Mouse (Mus musculus): ENCODE data around the gene Npas4.
A peak's percentile ranks its signal among the peaks of the same experiment; 100 is the strongest.
"Not testable (repeated sequence)": the region's sequence is repeated elsewhere in the genome, so short reads cannot be mapped to it uniquely, and the experiment has no call there.

Gene Npas4

GRCm38 (mm10) chr19:4992371-4992770, 2.3 kb upstream of the Npas4 start:
- peak; percentile 45 for DNase-seq

DNA sequence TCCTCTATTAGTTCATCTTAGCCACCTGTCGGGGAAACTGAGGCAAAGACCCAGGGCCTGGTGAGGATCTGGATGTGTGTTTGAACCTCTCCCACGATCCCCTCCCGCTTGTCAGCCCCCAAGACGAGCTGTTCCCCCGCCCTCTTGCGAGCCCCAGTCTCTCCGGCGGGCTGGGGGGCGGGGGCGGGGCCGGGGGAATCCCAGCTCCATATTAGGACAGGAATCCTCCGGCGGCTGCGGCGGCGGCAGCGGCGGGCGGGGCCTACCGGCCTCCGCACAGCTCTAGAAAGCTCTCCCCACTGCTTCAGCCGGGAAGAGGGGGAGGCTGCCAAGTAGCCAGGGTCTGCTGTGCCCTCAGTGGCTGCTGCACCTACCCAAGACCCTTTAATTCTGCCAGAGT, 600 bp upstream of the Npas4 start:
- peak; percentile 9 for DNase-seq

- DNase-seq = no peak
These were observed 471 bp downstream of the Npas4 start for GRCm38 (mm10) chr19:4989434-4990255.

- DNase-seq = peak; percentile 95
These were observed 1.1 kb downstream of the Npas4 start for GRCm38 (mm10) chr19:4989013-4989412.

GRCm38 (mm10) chr19:4981767-4982166, 8.3 kb downstream of the Npas4 start:
- DNase-seq = peak; percentile 74

GRCm38 (mm10) chr19:4968236-4968635, 21.9 kb downstream of the Npas4 start:
- DNase-seq = peak; percentile 24

DNA sequence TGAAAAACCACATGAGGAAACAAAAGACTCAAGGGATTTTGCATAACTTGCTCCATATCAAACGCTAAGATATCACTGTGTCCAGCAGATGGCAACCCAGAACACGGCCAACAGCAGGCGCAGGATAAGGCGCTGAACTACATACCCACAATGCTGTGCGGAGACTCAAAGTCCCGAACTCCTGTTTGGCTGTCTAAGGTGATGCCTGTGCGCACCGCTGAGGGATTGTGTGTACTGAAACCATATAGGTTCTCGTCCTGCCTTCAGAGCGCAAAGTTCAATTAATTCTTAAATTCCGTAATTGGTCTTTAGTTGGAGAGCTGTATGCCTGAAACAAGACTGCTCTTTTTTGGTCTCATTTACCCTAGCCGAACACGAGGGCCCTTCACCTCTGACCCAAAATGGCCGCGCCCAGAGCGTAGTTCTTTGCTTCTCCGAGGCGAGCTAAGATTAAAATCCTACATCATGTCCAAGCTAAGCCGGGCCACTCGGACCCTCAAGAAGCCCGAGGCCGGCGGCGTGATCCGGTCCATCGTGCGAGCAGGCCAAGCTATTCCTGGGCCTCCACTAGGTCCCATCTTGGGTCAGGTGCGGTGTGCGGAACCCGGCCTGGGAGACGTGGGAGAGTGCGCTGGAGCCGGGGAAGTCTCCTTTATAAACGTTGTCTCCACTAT, 28.1 kb downstream of the Npas4 start, which contains the start of gene Mrpl11:
TSS of gene Mrpl11 (plus strand) at position 220 of the 674 bp plus-strand sequence.
- peak; percentile 95 for DNase-seq

DNA sequence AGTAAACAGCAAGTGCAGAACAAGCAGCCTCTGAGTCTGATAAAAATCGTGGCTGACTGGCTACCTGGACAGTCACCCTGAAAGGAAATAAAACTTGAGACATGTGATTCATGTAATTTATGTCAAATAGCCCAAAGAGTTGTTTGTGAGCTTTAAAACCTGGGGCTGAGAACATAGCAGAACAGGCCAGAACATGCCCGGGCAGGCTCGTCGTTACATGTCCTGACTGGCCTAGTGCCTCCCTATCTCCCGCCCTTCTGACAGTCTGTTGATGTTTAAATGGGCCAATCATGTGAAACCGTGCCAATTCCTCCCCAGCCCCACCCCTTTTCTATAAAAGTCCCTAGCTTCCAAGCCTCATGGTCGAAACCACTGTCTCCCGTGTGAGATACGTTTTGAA, 41.5 kb downstream of the Npas4 start:
- DNase-seq = not testable (repeated sequence)

- no peak for DNase-seq
These were observed 44.6 kb downstream of the Npas4 start for GRCm38 (mm10) chr19:4945540-4945939.

- no peak for DNase-seq
These were observed 46.9 kb downstream of the Npas4 start for GRCm38 (mm10) chr19:4943253-4943588.

DNA sequence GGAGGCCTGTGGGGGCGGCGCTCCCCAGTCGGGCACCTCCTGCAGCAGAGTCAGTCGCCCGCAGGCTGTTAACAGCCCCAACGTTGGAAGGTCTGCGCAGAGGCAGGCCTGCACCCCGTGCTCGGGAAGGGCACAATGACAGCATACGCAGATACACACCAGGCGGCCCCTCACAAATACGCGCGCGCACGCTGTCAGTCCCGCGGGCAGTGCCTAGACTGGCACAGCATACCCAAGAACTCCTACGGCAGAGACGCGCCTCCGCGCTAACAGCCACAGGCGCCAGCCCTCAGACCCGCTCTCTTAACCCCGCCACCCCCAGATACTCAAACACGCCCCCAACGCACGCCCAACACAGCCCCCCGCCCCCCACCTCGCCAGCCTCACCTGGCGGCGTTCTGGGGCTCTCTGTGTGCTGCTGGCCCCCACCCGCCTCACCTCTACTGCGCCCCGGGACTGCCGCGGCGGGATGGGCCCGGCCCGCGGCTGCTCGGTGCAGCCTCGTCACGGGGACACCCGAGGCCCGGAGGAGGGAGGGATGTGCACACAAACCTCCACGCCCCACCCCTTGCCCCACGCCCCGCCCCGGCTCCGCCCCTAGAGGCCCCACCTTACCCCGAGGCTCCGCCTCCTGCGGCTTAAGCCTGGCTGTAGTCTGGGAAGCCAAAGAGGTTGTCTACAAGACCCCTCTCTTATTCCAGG, 47.4 kb downstream of the Npas4 start, which contains the start of gene Peli3:
TSS of gene Peli3 (minus strand) at position 577 of the 702 bp plus-strand sequence.
- peak; percentile 91 for DNase-seq

GRCm38 (mm10) chr19:4937444-4938310, 52.4 kb downstream of the Npas4 start:
- no peak for DNase-seq

GRCm38 (mm10) chr19:4936896-4937295, 53.2 kb downstream of the Npas4 start:
- DNase-seq = no peak

Measured in embryo, embryonic 11 days (tissue).